Mouse (Mus musculus) C3H10T1/2 (cell line): ENCODE results near the gene Elp1. TPM values are rescaled to one million over a fixed set of nuclear protein-coding genes. Genes with fewer than 3 reads are reported as not detected.

Experiments
- polyA plus RNA-seq, 2 experiments: library from polyadenylated mRNA; unstranded; fragments of >200 nt; fragmentation: generic; extraction: Trizol; gene quantifications; one replicate each; pipeline ENCODE4 v1.2.1; 2012; ENCODE audit warnings: missing spikeins in 2 of 2

Gene Elp1
- 10 to 100 TPM; 18.3 to 26.7 TPM for polyA plus RNA-seq

GRCm38 (mm10) chr4:56801907-56802668 is at the start of gene Elp1, which contains the start of gene Fam206a:
TSS of gene Elp1 (minus strand) at chr4:56802331.
TSS of gene Fam206a (plus strand) at chr4:56802345.

DNA sequence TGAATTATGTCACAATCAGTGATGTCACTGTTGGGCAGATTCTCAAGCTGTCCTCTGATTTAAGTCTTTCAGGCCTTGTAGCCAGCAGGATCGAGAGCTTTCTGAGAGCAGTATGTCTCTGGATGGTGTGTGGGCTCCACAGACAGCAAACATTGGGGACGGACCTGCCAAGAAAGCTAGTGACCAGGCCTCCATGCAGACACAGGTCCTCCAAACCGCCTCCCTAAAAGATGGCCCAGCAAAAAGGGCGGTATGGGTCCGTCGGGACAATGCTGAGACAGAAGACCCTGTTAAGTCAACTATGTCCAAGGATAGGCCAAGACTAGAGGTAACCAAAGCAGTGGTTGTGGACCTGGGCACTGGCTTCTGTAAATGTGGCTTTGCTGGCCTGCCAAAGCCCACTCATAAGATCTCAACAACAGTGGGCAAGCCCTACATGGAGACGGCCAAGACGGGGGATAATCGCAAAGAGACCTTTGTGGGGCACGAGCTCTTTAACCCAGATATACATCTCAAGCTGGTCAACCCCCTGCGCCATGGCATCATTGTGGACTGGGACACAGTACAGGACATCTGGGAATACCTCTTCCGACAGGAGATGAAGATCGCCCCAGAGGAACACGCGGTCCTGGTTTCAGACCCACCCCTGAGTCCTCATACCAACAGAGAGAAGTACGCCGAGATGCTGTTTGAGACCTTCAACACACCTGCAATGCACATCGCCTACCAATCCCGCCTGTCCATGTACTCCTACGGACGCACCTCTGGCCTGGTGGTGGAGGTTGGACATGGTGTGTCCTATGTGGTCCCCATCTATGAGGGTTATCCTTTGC is 58.6 kb downstream of the Elp1 start, which contains the start of gene Actl7a:
Actl7a (plus strand) TSS at position 51 of the 833 bp plus-strand sequence.

GRCm38 (mm10) chr4:56741041-56741493 is 61.1 kb downstream of the Elp1 start, which contains the start of gene Actl7b:
TSS of gene Actl7b (minus strand) at chr4:56741443.

DNA sequence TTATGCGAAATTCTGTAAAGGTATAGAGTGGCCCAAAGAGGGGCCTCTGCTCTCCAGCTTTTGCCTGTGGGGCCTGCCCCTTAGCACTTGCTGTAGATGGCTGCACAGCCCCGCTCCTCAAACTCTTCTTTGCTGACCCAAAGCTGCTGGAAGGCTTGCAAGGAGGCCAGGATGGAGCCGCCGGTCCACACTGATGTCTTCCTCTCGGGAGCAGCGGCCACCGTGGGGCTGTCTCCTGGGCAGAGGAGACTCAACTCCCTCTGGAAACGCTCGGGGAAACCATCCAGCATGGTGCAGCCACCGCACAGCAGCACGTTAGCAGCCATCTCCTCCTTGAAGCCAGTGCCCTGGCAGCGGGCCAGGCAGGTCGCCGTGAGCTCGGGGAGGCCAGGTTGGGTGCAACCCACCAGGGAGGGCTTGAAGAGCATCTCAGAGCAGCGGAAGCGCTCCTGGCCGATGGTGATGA is 62.1 kb downstream of the Elp1 start, which contains the start of gene Gm26657:
Gm26657 (plus strand) TSS at position 51 of the 466 bp plus-strand sequence.

Other genes with a start within 250 kb of the Elp1 start
- gene Gm26657, start 62.3 kb downstream of the Elp1 start, polyA plus RNA-seq, result under 1 TPM in 1 of 2 experiments, not detected in 1; 0.14 TPM
- not detected for gene Actl7b, start 60.9 kb downstream of the Elp1 start, polyA plus RNA-seq
- gene Actl7a, start 58.9 kb downstream of the Elp1 start, polyA plus RNA-seq, result under 1 TPM in 1 of 2 experiments, not detected in 1; 0.07 TPM
- gene Fam206a, start within 50 bp of the Elp1 start, polyA plus RNA-seq, result 1 to 10 TPM; 5.4 to 8.8 TPM
- gene Ctnnal1, start 62.9 kb upstream of the Elp1 start, polyA plus RNA-seq, result 10 to 100 TPM in 1 of 2 experiments, 1 to 10 TPM in 1; 3.2 to 14.3 TPM
- gene Tmem245, start 145.1 kb upstream of the Elp1 start, polyA plus RNA-seq, result 1 to 10 TPM in 1 of 2 experiments, under 1 TPM in 1; 0.34 to 2.3 TPM
- not detected for gene Frrs1l, start 188.1 kb upstream of the Elp1 start, polyA plus RNA-seq